Mouse (Mus musculus): ENCODE measurements around the gene Rsph9.
A peak's percentile ranks its signal among the peaks of the same experiment; 100 is the strongest.

DNA sequence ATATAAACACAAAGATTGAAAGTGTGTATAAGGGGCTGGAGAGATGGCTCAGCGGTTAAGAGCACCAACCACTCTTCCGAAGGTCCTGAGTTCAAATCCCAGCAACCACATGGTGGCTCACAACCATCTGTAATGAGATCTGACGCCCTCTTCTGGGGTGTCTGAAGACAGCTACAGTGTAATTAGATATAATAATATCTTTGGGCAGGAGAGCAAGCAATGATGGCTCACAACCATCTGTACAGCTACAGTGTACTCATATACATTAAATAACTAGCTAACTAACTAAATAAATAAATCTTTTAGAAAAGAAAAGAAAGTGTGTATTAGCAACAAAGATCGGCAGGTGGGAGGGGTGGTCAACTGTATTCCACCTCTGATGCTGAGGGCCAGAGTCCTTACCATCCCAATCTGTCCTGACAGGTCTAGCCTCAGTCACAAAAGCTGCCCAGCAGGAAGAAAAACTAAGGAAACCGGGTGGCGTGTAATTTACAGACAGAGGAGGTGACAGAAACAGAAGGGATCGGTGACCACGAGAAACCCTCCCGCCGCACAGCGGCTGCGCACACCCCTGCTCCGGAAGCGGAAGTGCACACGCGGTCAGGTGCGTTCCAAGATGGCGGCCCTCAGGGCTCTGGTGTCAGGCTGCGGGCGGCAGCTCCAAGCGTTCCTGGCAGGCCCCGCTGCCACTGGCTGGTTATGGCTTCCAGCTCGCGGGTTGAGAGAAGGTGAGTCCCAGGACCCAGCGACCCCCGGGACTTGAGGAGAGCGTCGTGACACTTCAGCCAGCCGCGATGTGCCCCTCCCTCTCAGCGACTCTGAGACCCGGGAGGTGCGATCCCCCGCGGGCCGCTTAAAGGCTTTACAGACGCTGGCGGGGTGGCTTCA lies 33.4 kb downstream of the Rsph9 start, which contains the start of gene Mrps18a:
- TF ChIP-seq POLR2A (IDR thresholded peaks at IDR 0.05; ENCODE audit: insufficient read depth, low read depth, low read length) = peak; percentile 88
- TF ChIP-seq CTCF (IDR thresholded peaks at IDR 0.05; ENCODE audit: insufficient read depth, low read depth, low read length) = no peak

Measured in olfactory bulb, adult 2 months (tissue).